Mouse (Mus musculus): Measurements from ENCODE around the gene Lrif1.
"Not testable (repeated sequence)": the region's sequence is repeated elsewhere in the genome, so short reads cannot be mapped to it uniquely, and the experiment has no call there.

DNA sequence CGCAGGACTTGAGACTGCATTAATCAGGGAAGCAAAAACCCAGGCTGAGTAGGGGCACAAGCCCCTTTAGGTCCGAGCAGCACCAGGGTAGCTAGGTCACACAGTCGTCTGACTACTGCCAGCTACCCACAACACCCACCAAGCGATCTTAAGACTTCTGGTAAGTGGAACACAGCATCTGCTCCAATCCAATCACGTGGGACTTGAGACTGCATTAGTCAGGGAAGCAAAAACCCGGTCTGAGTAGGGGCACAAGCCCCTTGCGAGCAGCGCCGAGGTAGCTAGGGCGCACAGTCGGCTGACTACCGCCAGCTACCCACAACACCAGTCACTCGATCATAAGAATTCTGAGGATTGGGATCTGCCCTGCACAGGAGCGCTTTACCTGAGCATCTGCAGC, 12.0 kb upstream of the Lrif1 start:
- TF ChIP-seq CTCF, EP300 (IDR thresholded peaks at IDR 0.05; ENCODE audit: low read depth): not testable (repeated sequence)
